Mouse (Mus musculus) adrenal gland (tissue): Measurements from ENCODE around the gene Aldoart1.

Experiments
- intact Hi-C: fragments of 180-260 bp; cut with DNase I; formaldehyde crosslinking; loops from one replicate; pipeline ENCODE4 v1.15.1; 2025
- long read RNA-seq, 2 experiments: library from polyadenylated mRNA; unstranded; transcript quantifications; one replicate each; pipeline ENCODE4 v2.0.0; 2020; ENCODE audit warnings: borderline replicate concordance in 1 of 2; ENCODE audit not compliant: insufficient replicate concordance in 1 of 2

The Aldoart1 gene
- long read RNA-seq, experiment 1 = 0 reads
- long read RNA-seq, experiment 2 = 0 reads

GRCm38 (mm10) chr4:72852534-72852933, at the start of gene Aldoart1:
Gene Aldoart1 (minus strand): TSS chr4:72852634.
- intact Hi-C loops = no loop called here

GRCm38 (mm10) chr4:72901566-72901965, 49.1 kb upstream of the Aldoart1 start:
- intact Hi-C loops = no loop called here

DNA sequence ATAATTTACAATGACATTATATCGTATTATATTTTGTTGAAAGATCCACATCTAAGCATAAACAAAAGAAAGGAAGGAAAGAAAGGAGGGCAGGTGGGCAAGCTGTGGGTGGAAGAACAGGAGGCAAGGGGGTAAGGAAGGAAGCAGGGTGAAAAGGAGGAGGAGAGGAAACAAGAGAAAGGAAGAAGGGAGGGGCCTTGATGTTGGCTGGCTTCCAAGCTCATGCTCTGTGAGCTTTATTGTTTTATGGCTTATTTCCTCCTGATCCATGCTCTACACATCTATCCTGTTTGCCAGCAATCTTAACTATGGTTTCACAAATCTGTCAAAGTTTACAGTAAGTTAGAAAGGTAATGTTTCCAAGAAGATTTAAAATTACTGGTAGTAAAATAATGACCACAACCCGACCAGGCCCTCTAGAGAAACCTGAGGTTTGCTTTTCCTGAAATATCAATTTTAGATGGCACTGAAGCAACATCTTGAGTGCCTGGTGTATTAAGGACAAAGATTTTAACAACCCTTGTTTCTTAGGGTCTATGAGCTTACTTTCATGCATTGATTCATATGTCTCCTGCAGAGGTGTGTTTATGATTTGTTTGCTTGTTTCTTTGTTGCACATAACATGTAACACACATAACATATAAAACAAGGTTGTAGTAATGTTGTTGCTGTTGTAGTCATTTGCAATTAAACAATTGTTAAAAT, 13.1 kb upstream of the Aldoart1 start:
- intact Hi-C loops = no loop called here

DNA sequence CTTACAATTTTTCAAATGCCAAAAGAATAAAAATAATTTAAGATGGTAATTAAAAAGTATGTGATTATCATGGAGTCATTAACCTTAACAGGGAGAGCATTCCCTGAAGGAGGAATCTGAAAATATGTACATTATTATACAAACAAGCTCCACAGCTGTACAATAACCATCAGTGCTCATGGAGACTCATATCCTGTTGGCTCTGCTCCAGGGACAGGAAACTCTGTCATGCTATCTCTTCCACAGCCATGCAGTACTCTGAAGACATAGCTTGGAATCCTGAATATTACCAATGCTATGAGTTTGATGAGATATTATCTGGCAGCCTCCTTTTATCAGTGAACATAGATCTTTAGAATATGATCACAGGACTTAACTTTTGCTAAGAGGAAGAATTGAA, 8.2 kb downstream of the Aldoart1 start:
- intact Hi-C loops = no loop called here

GRCm38 (mm10) chr4:72843025-72843424, 9.4 kb downstream of the Aldoart1 start:
- intact Hi-C loops = no loop called here

DNA sequence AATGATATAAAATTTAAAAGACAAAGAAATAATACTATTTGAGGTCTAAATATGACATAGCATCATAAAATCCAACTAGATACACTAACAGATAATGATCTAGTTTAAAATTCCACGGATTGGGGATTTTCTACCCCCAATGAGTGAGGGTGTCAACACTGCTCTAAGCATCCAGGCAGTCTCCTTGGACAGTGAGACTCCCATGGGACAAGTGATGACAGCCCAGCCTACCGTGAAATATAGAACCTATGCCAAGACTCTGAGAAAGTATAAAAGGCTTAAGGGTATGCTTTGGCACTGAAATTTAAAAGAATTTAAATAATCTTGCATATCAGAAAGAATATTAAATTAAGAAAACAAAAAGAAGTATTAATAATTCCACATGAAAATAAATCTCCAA, 16.0 kb downstream of the Aldoart1 start:
- intact Hi-C loops = no loop called here

- intact Hi-C loops = no loop called here
Observed at GRCm38 (mm10) chr4:72835400-72835799, 17.0 kb downstream of the Aldoart1 start.

- intact Hi-C loops = no loop called here
Observed at GRCm38 (mm10) chr4:72800816-72801215, 51.6 kb downstream of the Aldoart1 start.
